Mouse (Mus musculus) cortical plate, adult 2 months (tissue): ENCODE measurements around the gene Zfp541. TPM values are rescaled to one million over a fixed set of nuclear protein-coding genes. Genes with fewer than 3 reads are reported as not detected.

Source experiments
- H3K27ac ChIP-seq: fragments of 200-500 bp; 2 replicates; pipeline ENCODE4 v1.5.1; 2012; ENCODE audit warnings: low read length, control low read depth, inconsistent platforms; ENCODE audit not compliant: insufficient read depth
- H3K4me1 ChIP-seq: fragments of 200-500 bp; 2 replicates; pipeline ENCODE4 v1.6.1; 2011; ENCODE audit warnings: low read length; ENCODE audit not compliant: control insufficient read depth, insufficient read depth
- H3K4me3 ChIP-seq: fragments of 200-500 bp; 2 replicates; pipeline ENCODE4 v1.5.1; 2011; ENCODE audit warnings: mild to moderate bottlenecking, low read length, control low read depth; ENCODE audit not compliant: insufficient read depth
- CTCF ChIP-seq: fragments of 200-500 bp; IDR thresholded peaks from 2 replicates; pipeline ENCODE4 v1.5.1; 2011; ENCODE audit warnings: mild to moderate bottlenecking, control low read depth, low read length; ENCODE audit not compliant: insufficient read depth; ENCODE audit errors: extremely low read depth
- POLR2A ChIP-seq: fragments of 200-500 bp; IDR thresholded peaks from 2 replicates; pipeline ENCODE4 v1.6.1; 2011; ENCODE audit warnings: mild to moderate bottlenecking, low read length, control low read depth; ENCODE audit not compliant: insufficient read depth; ENCODE audit errors: extremely low read depth
- polyA plus RNA-seq: library from polyadenylated mRNA; depleted of rRNA; stranded (reverse); fragments of >200 nt; gene quantifications from 2 replicates; pipeline ENCODE4 v1.2.3, GENCODE M21; 2012

The Zfp541 gene
- polyA plus RNA-seq, 1 experiment: 0.52 TPM

GRCm38 (mm10) chr7:16080581-16080980 is 19.0 kb downstream of the Zfp541 start:
- H3K4me3 ChIP-seq: no peak overlapping the region
- TF ChIP-seq POLR2A (no peak), CTCF (no peak)
- H3K4me1 ChIP-seq: no peaks in the 10 kb centered on the region
- H3K27ac ChIP-seq: no peak overlapping the region

DNA sequence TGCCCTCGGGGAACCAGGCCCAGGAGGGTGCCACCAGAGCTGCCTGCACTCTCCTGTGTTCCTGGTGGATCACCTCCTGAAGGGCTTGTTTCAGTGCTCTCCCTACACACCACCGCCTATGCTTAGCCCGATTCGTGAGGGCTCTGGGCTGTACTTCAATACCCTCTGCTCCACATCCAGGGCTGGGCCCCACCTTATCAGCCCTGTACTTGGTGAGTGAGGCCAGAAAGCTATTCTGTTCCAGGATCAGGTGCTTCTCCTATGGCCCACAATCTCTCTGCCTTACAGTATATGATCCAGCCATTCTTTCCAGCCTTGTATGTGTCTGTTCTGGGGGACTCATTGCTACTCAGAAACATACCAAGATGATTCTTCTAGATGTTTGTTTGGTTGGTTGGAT is 21.7 kb downstream of the Zfp541 start:
- no peak overlapping the region for H3K4me3 ChIP-seq
- TF ChIP-seq CTCF (no peak), POLR2A (no peak)
- H3K27ac ChIP-seq: no peak overlapping the region
- H3K4me1 ChIP-seq: no peaks in the 10 kb centered on the region

GRCm38 (mm10) chr7:16087587-16087986 is 26.0 kb downstream of the Zfp541 start:
- no peaks in the 10 kb centered on the region for H3K4me1 ChIP-seq
- no peak overlapping the region for H3K4me3 ChIP-seq
- H3K27ac ChIP-seq: no peak overlapping the region
- TF ChIP-seq CTCF (no peak), POLR2A (no peak)

DNA sequence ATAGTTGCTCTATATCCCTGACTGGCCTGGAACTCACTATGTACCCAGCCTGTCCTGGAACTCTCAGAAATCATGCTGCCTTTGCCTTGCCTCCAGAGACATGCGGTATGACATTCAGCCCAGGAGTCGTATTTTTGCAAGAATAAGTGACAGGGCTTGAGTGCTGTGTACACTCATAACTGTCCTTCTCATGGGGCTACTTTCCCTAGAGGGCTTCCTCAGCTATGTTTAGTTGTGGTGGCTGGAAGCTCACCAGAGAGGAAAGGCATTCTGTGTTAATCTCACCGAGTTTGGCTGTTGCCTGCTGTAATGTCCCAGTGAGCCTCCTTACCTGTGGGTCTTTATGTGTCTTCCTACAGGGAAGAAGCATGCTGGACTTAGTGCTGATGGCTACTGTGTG is 33.0 kb downstream of the Zfp541 start:
- Histone ChIP-seq H3K4me3 (no peak overlapping the region), H3K4me1 (no peaks in the 10 kb centered on the region), H3K27ac (no peak overlapping the region)
- TF ChIP-seq CTCF (no peak), POLR2A (no peak)

DNA sequence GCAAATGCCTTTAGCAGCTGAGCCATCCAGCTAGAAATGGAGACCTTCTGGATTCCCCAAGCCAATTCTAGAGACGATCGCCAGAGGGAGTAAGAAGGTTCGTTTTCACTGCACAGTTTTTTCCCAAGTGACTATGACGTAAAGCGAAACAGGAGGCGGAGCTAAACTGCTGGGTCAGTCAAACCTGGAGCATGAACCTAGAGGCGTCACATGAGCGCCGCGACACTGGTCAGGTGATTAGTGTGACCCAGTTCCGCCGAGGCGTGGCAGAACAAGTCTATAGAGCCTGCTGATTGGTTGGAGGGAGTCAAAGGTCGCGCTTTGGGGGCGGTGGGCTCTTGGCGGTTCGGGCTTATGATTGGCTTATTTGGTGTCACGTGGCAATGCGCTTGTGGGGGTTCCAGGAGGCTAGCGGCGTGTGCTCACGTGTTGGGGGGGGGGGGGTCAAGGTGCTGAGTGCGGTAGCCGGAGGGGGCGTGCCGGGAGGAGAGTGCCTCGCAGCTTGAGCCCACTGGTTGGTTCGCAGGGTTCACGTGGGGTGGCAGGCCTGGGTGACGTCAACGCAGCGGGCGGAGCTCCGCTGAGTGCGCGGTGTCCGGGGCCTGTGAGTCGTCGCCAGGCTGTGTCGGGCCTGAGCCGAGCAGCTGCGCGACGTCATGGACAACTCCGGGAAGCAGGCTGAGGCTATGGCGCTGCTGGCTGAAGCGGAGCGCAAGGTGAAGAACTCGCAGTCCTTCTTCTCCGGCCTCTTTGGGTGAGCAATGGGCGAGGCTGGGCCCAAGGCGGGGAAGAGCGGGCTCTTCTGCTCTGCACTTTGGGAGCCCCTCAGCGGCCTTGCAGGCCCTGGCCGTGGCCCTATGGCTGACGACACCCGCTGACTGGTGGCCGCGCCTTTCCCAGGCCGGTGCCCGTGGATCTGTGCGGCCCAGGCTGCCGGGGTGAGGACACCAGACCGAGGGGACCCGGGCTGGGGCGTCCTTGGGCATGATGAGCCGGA is 36.7 kb downstream of the Zfp541 start, which contains the start of gene Napa:
Napa (plus strand) TSS at position 438 of the 997 bp plus-strand sequence.
- H3K4me1 ChIP-seq: peaks cover 11% of the 10 kb centered on the region
- TF ChIP-seq POLR2A: peak; percentile 94
- peak; percentile 74 for TF ChIP-seq CTCF
- H3K27ac ChIP-seq: peak within 1 kb of the TSS; percentile 57

GRCm38 (mm10) chr7:16099901-16100300 is 38.3 kb downstream of the Zfp541 start:
- peaks cover 20% of the 10 kb centered on the region for H3K4me1 ChIP-seq
- no peak for TF ChIP-seq CTCF
- no peak for TF ChIP-seq POLR2A
- peak overlapping the region; percentile 47; the same call in 1 of the 2 replicates for H3K4me3 ChIP-seq
- no peak overlapping the region for H3K27ac ChIP-seq

More for the DNA sequence above, 36.7 kb downstream of the Zfp541 start, which contains the start of gene Napa:
- peak within 1 kb of the TSS; percentile 47 for H3K4me3 ChIP-seq

- H3K27ac ChIP-seq: no peak overlapping the region
- no peak for TF ChIP-seq POLR2A
- TF ChIP-seq CTCF: no peak
- H3K4me3 ChIP-seq: no peak overlapping the region
- peaks cover 24% of the 10 kb centered on the region for H3K4me1 ChIP-seq
Observed at GRCm38 (mm10) chr7:16101081-16101480, 39.5 kb downstream of the Zfp541 start.

GRCm38 (mm10) chr7:16101726-16102475 is 40.3 kb downstream of the Zfp541 start:
- H3K4me1 ChIP-seq: peaks cover 26% of the 10 kb centered on the region
- peak overlapping the region; percentile 1; the same call in 1 of the 2 replicates for H3K4me3 ChIP-seq
- TF ChIP-seq CTCF (no peak), POLR2A (no peak)
- peak overlapping the region; percentile 30 for H3K27ac ChIP-seq

DNA sequence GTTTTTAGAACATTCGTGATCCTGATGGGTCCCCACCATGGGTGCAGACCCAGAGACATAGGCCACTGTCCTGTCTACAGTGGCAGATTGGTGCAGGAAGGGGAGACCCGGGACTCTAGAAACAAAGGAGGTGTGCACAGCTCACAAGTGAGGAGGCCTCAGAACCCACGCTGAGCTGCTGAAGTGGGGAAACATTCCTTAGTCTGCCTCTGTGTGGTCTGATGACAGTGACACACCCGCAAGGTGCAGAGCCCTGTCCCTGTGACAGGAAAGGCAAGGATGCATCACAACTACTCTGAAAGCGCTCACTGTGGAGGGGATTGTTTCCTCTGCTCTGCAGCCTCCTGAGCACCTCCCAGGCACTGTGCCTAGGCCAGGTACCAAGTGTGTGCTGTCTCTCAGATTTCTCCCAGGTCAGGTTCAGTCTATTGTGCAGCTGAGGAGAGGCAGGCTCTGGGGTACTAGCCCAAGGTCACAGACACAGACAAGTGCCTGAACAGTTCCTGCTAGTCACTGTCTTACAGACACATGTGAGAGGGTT is 41.1 kb downstream of the Zfp541 start:
- Histone ChIP-seq H3K4me1 (peaks cover 30% of the 10 kb centered on the region), H3K27ac (peak overlapping the region; percentile 69), H3K4me3 (no peak overlapping the region)
- TF ChIP-seq POLR2A (no peak), CTCF (no peak)

DNA sequence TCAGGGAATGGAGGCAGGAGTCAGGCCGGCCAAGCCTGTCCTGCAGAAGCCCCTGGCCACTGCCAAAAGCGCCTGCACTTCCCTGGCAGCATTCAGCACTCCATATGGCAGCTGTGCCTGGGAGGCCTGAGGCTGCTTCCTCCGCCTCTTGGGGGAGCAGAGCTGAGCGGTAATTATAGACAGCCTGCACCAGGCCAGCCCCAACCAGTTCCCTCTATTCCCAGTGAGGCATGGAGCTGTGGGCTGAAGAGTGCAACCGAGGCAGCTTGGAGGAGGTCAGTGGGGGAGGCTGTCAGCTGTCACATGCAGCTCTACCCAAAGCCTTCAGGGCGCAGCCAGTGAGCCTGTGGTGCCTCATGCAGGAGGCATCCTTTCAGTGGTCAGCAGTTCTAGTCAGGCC is 42.1 kb downstream of the Zfp541 start:
- H3K4me1 ChIP-seq: peaks cover 30% of the 10 kb centered on the region
- H3K4me3 ChIP-seq: no peak overlapping the region
- peak overlapping the region; percentile 96 for H3K27ac ChIP-seq
- TF ChIP-seq POLR2A (0 out of 2 replicates have a peak, but pooled peaks have one; percentile 17), CTCF (no peak)
